Mouse (Mus musculus) thymus, postnatal 0 days (tissue): ENCODE measurements at regions not wholly inside any gene's neighbourhood (a gene's known extent, or its start where the extent isn't known, plus 50 kb on each side); places are given as distances from the start of the nearest gene placed in this dataset.

Source experiments
- DNase-seq: peaks from one replicate; pipeline ENCODE4 v3.0.0-alpha.2; 2015; ENCODE audit warnings: low spot score

- no peak for DNase-seq
Observed at GRCm38 (mm10) chr9:88068322-88068721, 258.7 kb upstream of the Nt5e start.

- DNase-seq = no peak
Observed at GRCm38 (mm10) chr9:88068881-88069304, 258.1 kb upstream of the Nt5e start.

GRCm38 (mm10) chr9:88069834-88070233 lies 257.2 kb upstream of the Nt5e start:
- DNase-seq = no peak

- DNase-seq = no peak
Observed at GRCm38 (mm10) chr9:88073165-88073564, 253.8 kb upstream of the Nt5e start.

GRCm38 (mm10) chr9:88073579-88073978 lies 253.4 kb upstream of the Nt5e start:
- DNase-seq = no peak

GRCm38 (mm10) chr9:88082931-88083479 lies 244.0 kb upstream of the Nt5e start:
- no peak for DNase-seq

GRCm38 (mm10) chr9:88085181-88085816 lies 241.7 kb upstream of the Nt5e start:
- no peak for DNase-seq

GRCm38 (mm10) chr9:88085866-88086265 lies 241.1 kb upstream of the Nt5e start:
- no peak for DNase-seq

GRCm38 (mm10) chr9:88091781-88092527 lies 235.0 kb upstream of the Nt5e start:
- DNase-seq = no peak

GRCm38 (mm10) chr9:88092561-88092960 lies 234.4 kb upstream of the Nt5e start:
- DNase-seq = no peak

- no peak for DNase-seq
Observed at GRCm38 (mm10) chr9:88113094-88113493, 213.9 kb upstream of the Nt5e start.

- no peak for DNase-seq
Observed at GRCm38 (mm10) chr9:88120536-88120935, 206.5 kb upstream of the Nt5e start.

GRCm38 (mm10) chr9:88120963-88121570 lies 205.9 kb upstream of the Nt5e start:
- DNase-seq = no peak

- DNase-seq = no peak
Observed at GRCm38 (mm10) chr9:88124322-88125005, 202.5 kb upstream of the Nt5e start.

GRCm38 (mm10) chr9:88163025-88163780 lies 163.8 kb upstream of the Nt5e start:
- DNase-seq = no peak

GRCm38 (mm10) chr9:88177575-88178254 lies 149.3 kb upstream of the Nt5e start:
- DNase-seq = no peak

GRCm38 (mm10) chr9:88181189-88181994 lies 145.6 kb upstream of the Nt5e start:
- DNase-seq = no peak

GRCm38 (mm10) chr9:88207378-88207777 lies 119.6 kb upstream of the Nt5e start:
- DNase-seq = no peak

- DNase-seq = no peak
Observed at GRCm38 (mm10) chr9:88208022-88208421, 119.0 kb upstream of the Nt5e start.
